Mouse (Mus musculus): Measurements from ENCODE around the gene Csta1. TPM values are rescaled to one million over a fixed set of nuclear protein-coding genes. Genes with fewer than 3 reads are reported as not detected.

Csta1 gene
- total RNA-seq, 2 experiments from 2014 or later: not detected

GRCm38 (mm10) chr16:36071450-36072379 lies 59.3 kb downstream of the Csta1 start, which contains the start of the genes Fam162a and Ccdc58:
TSS of gene Fam162a (minus strand) at chr16:36071594.
TSS of gene Ccdc58 (plus strand) at chr16:36071685.
- peak; percentile 93 for DNase-seq (ENCODE audit: low spot score in 2 of 2)
- intact Hi-C loops (cut with DNase I): loop anchor here (1.0 to 10.0 kb wide), 4 partner anchors 30 to 753 kb away; partner anchors contain the start of genes Iqcb1 and Wdr5b

GRCm38 (mm10) chr16:36071071-36071449 lies 60.0 kb downstream of the Csta1 start:
- intact Hi-C loops (cut with DNase I): loop anchor here (1.0 to 10.0 kb wide), 4 partner anchors 30 to 754 kb away; partner anchors contain the start of genes Iqcb1 and Wdr5b
- DNase-seq (ENCODE audit: low spot score in 2 of 2): no peak

Other genes starting within 250 kb of the Csta1 start
- gene Parp9, start 192.8 kb downstream of the Csta1 start, total RNA-seq (2021): 1 to 10 TPM; 2.6 TPM
- gene Dtx3l, start 192.1 kb downstream of the Csta1 start, total RNA-seq (2021): 1 to 10 TPM; 2.9 to 3.5 TPM
- 100 to 1,000 TPM; 126 to 145 TPM for gene Kpna1, start 152.5 kb downstream of the Csta1 start, total RNA-seq (2021)
- gene Wdr5b, start 90.1 kb downstream of the Csta1 start, total RNA-seq (2021): 1 to 10 TPM; 4.2 to 4.8 TPM
- 10 to 100 TPM; 70.3 to 71.3 TPM for gene Fam162a, start 59.6 kb downstream of the Csta1 start, total RNA-seq (2021)
- gene Ccdc58, start 59.6 kb downstream of the Csta1 start, total RNA-seq (2021): 10 to 100 TPM; 14.0 to 19.8 TPM
- not detected for gene Stfa2l1, start 25.6 kb upstream of the Csta1 start, total RNA-seq (2021)
- gene Gm5483, start 53.0 kb upstream of the Csta1 start, total RNA-seq (2021): not detected
- not detected for gene Gm5416, start 79.2 kb upstream of the Csta1 start, total RNA-seq (2021)
- not detected for gene 2010005H15Rik, start 90.2 kb upstream of the Csta1 start, total RNA-seq (2021)
- gene Stfa1, start 145.7 kb upstream of the Csta1 start, total RNA-seq (2021): not detected
- gene BC117090, start 203.1 kb upstream of the Csta1 start, total RNA-seq (2021): not detected
- gene BC100530, start 236.5 kb upstream of the Csta1 start, total RNA-seq (2021): not detected

All from left cerebral cortex, postnatal 25 days (tissue).